Mouse (Mus musculus): ENCODE measurements around the gene Ccdc167. TPM values are rescaled to one million over a fixed set of nuclear protein-coding genes. Genes with fewer than 3 reads are reported as not detected.

The Ccdc167 gene
- total RNA-seq, 4 experiments from 2014 or later, result 4.9 to 9.5 (median 6.6) TPM

DNA sequence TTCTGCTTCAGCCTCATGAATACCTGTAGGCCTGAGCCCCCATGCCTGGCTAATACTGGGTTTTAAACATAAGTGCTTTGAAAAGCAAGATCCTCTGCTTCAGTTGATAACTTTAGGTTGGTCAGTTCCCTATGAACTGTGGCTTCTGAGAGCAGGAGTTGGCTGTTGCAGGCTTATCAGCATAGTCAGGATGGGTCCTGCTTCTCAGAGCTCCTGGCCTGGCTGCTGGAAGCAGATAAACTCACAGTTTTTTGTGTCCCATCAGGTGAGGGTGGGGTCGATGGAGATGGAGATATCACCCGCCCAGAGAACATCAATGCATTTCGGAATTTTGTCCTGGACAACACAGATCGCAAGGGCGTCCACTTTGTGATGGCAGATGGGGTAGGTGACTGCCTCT, 30.1 kb downstream of the Ccdc167 start:
- no peak for DNase-seq (ENCODE audit: low spot score in 2 of 2)

DNA sequence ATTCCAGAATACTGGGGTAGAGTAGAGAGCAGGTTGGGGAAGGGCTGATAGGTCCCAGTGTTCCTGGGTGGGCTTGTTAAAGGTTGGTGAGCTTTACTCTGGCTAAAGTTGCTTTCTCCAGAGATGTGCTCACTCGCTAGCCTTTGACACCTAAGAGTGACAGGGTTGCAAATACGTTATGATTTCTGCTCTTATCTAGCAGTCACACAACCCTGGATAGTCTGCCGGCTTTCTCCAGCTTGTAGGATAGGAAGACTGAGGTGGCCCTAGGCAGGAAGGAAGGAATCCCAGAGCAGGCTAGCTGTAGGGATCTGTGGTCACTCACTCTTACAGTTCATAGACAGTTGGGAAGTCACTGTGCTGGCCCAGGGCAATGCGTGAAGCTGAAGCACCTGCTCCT, 32.6 kb downstream of the Ccdc167 start:
- no peak for DNase-seq (ENCODE audit: low spot score in 2 of 2)

GRCm38 (mm10) chr17:29683127-29683526, 33.7 kb downstream of the Ccdc167 start:
- no peak for DNase-seq (ENCODE audit: low spot score in 2 of 2)

DNA sequence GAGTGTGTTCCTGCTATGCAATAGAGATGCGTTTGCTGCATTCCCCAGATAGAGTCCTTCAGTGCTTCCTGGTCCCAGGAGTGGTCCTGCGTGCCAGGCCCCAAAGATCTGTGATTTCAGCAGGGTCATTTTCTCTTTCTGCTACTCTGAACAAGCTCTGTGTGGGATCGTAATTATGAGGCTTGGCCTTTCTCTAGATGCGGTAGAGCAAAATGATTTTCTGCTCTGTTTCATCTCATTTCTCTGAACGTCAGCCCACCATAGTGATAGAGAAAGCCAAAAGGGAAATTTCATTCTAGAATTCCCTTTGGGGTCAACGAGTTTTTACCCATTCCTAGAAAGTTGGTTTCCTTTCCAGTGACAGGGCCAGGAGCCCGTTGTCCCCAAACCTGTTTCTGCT, 34.6 kb downstream of the Ccdc167 start:
- DNase-seq (ENCODE audit: low spot score in 2 of 2), result no peak

DNA sequence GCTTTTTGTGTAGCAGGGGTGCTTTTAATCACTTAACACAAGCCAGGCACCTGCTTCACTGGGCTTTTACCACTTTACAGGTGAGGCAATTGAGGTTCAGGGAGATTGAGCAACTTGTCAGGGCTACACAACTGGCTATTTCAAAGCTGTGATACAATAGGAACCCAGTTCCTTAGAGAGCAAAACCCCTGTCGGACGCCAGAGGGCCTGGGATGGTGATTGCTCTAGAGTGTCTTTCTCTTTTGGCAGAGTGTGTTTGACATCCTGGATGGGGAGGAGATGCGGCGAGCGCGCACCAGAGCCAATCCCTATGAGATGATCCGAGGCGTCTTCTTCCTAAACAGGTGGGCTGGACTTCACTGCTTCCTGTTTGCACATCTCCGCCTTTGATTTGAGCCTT, 35.2 kb downstream of the Ccdc167 start:
- DNase-seq (ENCODE audit: low spot score in 2 of 2), result no peak

GRCm38 (mm10) chr17:29680921-29681320, 35.9 kb downstream of the Ccdc167 start:
- no peak for DNase-seq (ENCODE audit: low spot score in 2 of 2)

DNA sequence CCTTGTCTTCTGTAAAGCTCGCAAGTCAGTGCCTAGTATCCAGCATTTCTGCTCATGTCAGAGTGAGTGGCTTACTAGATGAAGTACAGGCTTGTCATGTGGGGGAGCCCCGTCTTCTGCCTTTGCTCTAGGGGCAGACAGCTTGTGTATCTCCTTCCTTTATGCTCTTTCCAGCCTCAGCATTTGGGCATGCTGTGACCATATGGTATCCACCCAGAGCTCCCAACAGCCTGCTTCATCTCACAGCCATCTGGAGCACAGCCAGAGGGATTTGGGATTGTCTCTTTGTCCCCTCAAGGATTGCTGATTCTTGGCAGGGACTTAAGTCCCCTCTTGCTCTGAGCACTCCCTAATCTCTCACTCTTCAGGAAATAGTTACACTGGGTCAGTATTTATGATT, 36.7 kb downstream of the Ccdc167 start:
- DNase-seq (ENCODE audit: low spot score in 2 of 2), result no peak

DNA sequence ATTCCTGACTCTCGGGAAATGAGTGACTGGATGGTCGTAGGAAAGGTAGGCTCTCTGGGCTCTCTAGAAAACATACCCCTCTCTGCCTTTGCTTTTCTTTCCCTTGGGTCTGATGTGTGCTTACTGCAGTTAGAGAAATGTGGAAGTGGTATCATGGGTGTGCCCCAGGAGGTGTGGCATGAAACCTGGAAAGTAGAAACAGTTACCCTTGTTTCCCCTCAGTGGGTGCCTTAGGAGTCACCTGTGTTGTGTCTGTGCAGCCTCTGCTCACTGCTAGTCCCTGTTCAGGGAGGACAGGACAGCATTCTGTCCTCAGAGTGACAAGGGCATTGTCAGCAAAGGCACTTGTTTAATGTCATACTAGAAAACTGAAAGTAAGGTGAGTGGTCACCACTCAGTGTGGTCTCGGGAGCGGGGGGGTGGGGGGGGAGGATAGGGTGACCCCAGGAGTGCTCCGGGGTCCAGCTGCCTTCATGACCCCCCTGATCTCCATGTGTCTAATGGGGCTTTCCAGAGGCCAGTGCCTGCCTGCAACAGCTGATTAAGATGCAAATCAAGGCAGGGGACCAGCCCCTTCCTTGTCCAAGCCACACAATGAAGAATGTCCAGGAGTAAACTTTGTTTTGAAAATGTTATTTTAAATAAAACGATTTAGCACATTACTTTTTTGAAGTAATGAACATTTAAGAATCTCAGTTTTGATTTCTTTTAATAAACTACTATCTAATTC, 37.6 kb downstream of the Ccdc167 start:
- DNase-seq (ENCODE audit: low spot score in 2 of 2), result no peak

DNA sequence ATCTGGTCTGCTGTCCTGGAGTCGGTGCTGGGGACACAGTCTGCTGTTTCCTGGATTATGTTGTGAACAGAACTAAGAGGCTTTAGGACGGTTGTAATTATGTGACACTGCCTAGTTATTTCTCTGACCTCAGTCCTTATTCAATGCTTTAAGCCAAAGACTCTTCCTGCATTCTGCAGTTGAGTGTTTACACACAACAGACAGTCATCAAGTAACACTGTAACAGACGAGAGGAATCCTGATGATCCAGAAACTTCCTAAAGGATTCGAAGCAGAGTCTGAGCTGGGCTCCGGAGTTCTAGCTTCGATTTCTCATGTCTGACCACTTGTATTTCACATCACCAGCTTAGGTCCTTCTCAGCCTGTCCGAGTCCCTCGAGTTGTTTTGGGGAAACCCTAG, 38.3 kb downstream of the Ccdc167 start:
- no peak for DNase-seq (ENCODE audit: low spot score in 2 of 2)

- no peak for DNase-seq (ENCODE audit: low spot score in 2 of 2)
Observed at GRCm38 (mm10) chr17:29673325-29673724, 43.5 kb downstream of the Ccdc167 start.

GRCm38 (mm10) chr17:29671021-29671420, 45.8 kb downstream of the Ccdc167 start:
- DNase-seq (ENCODE audit: low spot score in 2 of 2), result no peak

GRCm38 (mm10) chr17:29669936-29670335, 46.9 kb downstream of the Ccdc167 start:
- no peak for DNase-seq (ENCODE audit: low spot score in 2 of 2)

DNA sequence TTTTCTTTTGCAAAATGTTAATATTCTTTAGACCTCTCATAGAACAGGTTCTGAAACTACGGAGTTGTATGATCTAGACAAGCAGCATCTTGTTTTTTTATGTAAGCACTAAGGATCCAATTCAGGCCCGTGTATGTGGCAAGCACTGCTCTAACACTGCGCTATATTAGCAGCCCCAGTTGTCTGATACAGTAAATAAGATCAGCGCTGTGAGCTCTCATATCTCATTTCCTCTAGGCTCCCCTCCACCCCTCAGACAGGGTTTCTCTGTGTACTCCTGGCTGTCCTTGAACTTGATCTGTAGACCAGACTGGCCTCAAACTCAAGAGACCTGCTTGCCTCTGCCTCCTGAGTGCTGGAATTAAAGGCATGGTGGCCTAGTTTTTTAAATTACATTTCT, 47.8 kb downstream of the Ccdc167 start:
- DNase-seq (ENCODE audit: low spot score in 2 of 2), result no peak

DNA sequence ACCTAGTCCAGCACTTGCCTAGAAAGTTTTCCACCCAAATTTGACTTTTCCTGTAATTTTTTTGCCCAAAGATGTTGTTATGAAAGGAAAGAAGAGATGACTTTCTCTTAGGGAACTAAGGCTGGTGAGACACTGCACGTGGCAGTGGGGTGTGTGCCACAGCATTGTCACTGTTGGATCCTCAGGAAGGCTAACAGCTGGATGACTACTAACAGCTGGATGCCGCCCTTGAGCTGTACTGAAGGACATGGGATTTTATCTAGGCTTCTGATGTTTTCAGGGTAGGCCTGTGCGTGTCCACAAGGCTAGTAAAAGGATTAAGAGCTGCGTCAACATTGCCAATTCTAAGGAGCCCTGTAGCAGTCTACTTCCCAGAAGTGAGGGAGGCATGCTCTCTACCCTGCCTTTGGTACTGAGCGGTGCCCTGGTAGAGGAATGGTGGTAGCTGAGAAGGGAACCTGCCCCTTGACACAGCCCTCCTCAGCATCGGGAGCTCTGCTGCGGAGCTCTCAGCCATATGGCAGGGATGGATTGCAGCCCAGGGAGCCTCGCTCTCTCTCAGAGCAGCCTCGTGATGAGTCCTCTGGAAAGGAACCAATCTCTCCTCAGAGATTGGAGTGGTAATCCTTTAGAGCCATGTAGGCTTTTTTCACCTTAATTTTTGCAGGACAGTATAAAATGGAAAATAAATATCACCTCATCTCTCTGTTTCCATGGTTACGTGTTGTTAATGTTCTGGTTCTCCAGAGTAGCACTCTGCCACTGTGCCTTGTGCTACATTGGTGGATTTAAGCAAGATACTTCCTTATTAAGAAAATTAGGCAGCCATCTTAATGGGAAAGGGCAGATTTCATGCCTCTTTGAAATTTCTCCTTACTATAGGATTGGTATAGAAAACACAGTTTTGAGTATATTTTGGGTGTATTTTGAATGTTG, 48.5 kb downstream of the Ccdc167 start:
- DNase-seq (ENCODE audit: low spot score in 2 of 2), result no peak

- DNase-seq (ENCODE audit: low spot score in 2 of 2), result no peak
Observed at GRCm38 (mm10) chr17:29662145-29662544, 54.7 kb downstream of the Ccdc167 start.

DNA sequence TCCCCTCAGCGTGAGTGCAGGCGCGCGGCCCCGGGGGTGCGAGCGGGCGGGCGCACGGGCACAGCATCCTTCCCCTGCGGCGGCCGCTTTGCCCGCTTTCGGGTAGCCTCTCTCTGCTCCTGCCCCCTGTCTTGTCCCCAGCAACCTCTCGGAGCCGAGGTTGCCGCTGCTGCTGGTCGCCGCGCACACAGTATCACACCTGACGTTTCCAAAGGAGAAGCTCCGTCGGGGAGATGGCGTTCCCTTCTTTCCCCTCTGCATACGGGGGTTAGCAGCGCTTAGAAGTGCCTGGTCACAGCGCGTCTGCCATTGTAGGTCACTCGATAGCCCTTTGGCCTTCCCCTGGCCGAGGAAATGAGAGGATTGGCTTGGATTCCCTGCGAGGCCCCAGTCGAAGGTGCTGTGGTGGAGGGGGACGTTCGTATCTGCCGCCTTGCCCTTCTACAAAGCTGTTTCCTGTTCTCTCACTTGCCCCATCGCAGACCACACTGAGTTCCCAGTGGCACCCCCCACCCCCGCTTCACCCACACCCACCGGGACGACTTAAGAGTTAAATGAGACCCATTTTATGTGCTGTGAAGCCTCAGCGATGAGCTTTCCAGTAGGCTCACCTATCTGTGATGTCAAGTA, 56.0 kb downstream of the Ccdc167 start:
- DNase-seq (ENCODE audit: low spot score in 2 of 2), result no peak

- DNase-seq (ENCODE audit: low spot score in 2 of 2), result peak; percentile 94 to 95
Observed at GRCm38 (mm10) chr17:29660076-29660761, 56.6 kb downstream of the Ccdc167 start, which contains the start of gene Cmtr1. Gene Cmtr1 (plus strand): TSS chr17:29660595.

DNA sequence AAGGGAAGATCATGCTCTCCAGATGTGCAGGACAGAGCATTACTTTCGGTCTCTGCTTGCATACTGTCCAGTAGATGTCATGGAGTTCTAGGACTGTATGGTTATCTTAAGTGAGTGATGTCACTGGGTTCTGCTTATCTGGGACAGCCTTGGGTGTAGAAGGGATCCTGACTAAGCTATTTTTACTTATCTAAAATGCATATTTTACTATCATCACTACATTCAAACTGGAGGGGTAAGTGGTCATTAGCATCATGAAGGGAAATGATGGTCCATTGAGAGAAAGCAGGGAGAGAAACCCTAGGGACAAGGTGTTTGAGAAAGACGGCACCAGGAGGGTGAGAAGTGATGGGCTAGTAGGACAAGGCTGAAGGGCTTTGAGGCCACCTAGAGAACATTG, 58.6 kb downstream of the Ccdc167 start:
- DNase-seq (ENCODE audit: low spot score in 2 of 2), result no peak

DNA sequence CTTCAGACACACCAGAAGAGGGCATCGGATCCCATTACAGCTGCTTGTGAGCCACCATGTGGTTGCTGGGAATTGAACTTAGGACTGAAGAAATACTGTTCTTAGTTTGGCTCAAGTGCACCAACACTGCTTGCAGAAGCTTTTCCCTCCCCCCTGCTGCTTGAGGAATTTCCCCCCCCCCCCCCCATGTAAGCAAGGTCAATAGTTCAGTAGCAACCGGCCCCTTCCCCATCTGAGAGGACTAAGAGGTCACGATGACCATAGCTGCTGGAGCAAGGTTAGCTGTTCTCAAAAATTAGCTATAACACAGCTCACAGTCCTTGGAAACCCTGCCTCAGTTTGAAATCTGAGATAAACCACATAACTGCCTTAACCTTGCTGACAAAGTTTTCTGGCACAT, 74.6 kb downstream of the Ccdc167 start:
- no peak for DNase-seq (ENCODE audit: low spot score in 2 of 2)

- DNase-seq (ENCODE audit: low spot score in 2 of 2), result no peak
Observed at GRCm38 (mm10) chr17:29640971-29641370, 75.9 kb downstream of the Ccdc167 start.

DNA sequence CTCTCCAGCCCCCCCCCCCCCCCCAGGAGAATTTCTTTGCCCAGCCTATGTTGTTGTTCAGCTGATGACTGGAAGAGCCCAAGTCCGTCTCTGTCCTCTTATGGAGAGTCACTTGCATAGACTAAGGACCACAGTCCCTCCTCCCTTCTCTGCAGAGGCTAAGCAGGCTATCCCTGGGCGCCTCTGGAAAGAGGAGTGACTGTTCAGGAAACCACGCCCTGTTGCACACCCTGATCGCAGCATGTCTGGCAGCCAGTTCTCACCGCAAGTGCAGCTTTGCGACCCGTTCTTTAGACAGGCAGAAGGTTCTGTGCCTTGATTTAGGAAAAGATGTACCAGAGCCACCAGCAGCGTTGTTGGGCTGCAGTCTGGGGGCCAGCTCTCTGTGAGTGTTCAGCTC, 78.9 kb downstream of the Ccdc167 start:
- DNase-seq (ENCODE audit: low spot score in 2 of 2), result no peak
